Mouse (Mus musculus) thymus, adult 2 months (tissue): ENCODE results near the gene Prr5. TPM values are rescaled to one million over a fixed set of nuclear protein-coding genes. Genes with fewer than 3 reads are reported as not detected.
"Not testable (repeated sequence)": the region's sequence is repeated elsewhere in the genome, so short reads cannot be mapped to it uniquely, and the experiment has no call there.

Source experiments
- DNase-seq: peaks from one replicate; pipeline ENCODE4 v3.0.0; 2021
- H3K27ac ChIP-seq: fragments of 200-500 bp; 2 replicates; pipeline ENCODE4 v1.5.1; 2012; ENCODE audit warnings: low read length, control low read depth; ENCODE audit not compliant: control insufficient read depth, insufficient read depth
- H3K27me3 ChIP-seq: fragments of 200-500 bp; 2 replicates; pipeline ENCODE4 v1.6.1; 2012; ENCODE audit warnings: mild to moderate bottlenecking, low read length, moderate library complexity, mixed read lengths; ENCODE audit not compliant: control insufficient read depth, insufficient read depth
- H3K36me3 ChIP-seq: fragments of 200-500 bp; 2 replicates; pipeline ENCODE4 v1.6.1; 2012; ENCODE audit warnings: mild to moderate bottlenecking, low read length, moderate library complexity; ENCODE audit not compliant: control insufficient read depth, insufficient read depth
- H3K4me1 ChIP-seq: fragments of 200-500 bp; replicated peaks from 2 replicates; pipeline ENCODE4 v1.6.1; 2012; ENCODE audit warnings: low read length; ENCODE audit not compliant: control insufficient read depth, insufficient read depth
- H3K4me3 ChIP-seq: fragments of 200-500 bp; 2 replicates; pipeline ENCODE4 v1.5.1; 2012; ENCODE audit warnings: mild to moderate bottlenecking, low read length, control low read depth, moderate library complexity; ENCODE audit not compliant: control insufficient read depth, insufficient read depth
- CTCF ChIP-seq: fragments of 200-500 bp; IDR thresholded peaks from 2 replicates; pipeline ENCODE4 v1.5.1; 2012; ENCODE audit warnings: mild to moderate bottlenecking, control low read depth, low read length, moderate library complexity, borderline replicate concordance; ENCODE audit not compliant: control insufficient read depth, poor library complexity, insufficient read depth; ENCODE audit errors: extremely low read depth
- POLR2A ChIP-seq: fragments of 200-500 bp; IDR thresholded peaks from 2 replicates; pipeline ENCODE4 v1.6.1; 2012; ENCODE audit warnings: mild to moderate bottlenecking, low read length, control low read depth, moderate library complexity; ENCODE audit not compliant: control insufficient read depth, poor library complexity, insufficient read depth; ENCODE audit errors: extremely low read depth
- WGBS: fragments of 180-500 bp; shearing (Covaris S2); methylation state at CpG from one replicate; pipeline ENCODE4 v1.1.7; 2018; 5-methylcytosine and 5-hydroxymethylcytosine counted together
- polyA plus RNA-seq: library from polyadenylated mRNA; depleted of rRNA; stranded (reverse); fragments of >200 nt; gene quantifications from 2 replicates; pipeline ENCODE4 v1.2.3, GENCODE M21; 2012

Prr5 gene
- polyA plus RNA-seq, 1 experiment = 9.0 TPM

DNA sequence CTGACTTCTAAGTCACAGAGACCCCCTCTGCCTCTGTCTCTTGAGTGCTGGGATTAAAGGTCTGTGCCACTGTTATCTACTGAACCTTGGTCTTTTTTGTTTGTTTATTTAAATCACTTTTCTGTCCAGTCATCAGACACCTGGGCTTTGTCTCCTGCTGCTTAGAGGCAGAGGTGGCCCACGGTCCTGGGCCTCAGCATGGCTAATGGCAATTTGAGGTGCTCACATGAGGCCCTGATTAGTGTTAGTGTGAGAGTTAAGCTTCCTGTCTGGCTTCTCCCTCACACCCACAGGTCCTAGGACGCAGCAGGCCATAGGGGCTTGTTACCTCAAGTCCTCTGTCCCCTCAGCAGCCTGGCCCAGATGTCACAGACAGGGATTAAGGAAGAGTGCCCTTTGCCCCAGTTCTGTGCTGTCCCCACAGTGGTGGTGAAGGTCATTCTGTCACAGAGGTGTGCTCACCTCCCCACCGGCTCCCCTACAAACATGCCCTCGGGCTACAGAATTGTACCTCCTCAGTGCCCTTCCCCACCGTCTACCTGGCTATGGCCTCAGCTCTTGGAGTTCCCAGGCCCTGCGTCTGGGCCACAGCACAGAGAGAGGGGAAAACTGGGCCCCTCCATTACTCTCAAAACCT lies 37.7 kb downstream of the Prr5 start:
- H3K36me3 ChIP-seq = no peaks in the 10 kb centered on the region
- TF ChIP-seq POLR2A (no peak), CTCF (no peak)
- WGBS = 87% methylated on average over 6 of the region's 6 CpGs
- DNase-seq = no peak
- no peaks in the 10 kb centered on the region for H3K4me1 ChIP-seq
- H3K27ac ChIP-seq = no peak overlapping the region
- H3K27me3 ChIP-seq = no peaks in the 10 kb centered on the region
- no peak overlapping the region for H3K4me3 ChIP-seq

- TF ChIP-seq POLR2A = no peak
- TF ChIP-seq CTCF = no peak
- DNase-seq = no peak
- H3K4me3 ChIP-seq = no peak overlapping the region
- no peaks in the 10 kb centered on the region for H3K4me1 ChIP-seq
- H3K27ac ChIP-seq = no peak overlapping the region
- WGBS = 89% methylated on average over 14 of the region's 14 CpGs
- no peaks in the 10 kb centered on the region for H3K36me3 ChIP-seq
- H3K27me3 ChIP-seq = no peaks in the 10 kb centered on the region
These were observed 43.4 kb downstream of the Prr5 start for GRCm38 (mm10) chr15:84712566-84713405.

DNA sequence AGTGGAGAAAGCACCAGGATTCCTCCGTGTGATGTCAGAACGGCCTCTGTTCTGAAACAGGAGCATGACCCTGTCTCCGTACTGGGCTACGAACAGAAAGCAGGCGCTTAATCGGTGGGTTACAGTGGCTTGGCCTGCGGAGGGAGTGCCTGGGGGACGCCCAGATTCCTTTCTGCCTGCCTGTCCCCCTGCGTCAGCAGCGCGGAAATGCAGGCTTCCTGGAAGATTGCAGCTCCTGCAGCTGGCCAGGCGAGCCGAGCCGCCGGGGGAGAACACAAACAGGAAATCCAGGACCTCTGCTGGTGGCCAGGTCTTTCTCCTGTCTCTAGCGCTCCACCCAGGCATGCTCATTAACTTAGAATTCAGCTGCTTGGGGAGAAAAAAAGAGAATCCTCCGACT lies 45.3 kb downstream of the Prr5 start:
- no peak overlapping the region for H3K27ac ChIP-seq
- TF ChIP-seq POLR2A (no peak), CTCF (no peak)
- H3K4me1 ChIP-seq = no peaks in the 10 kb centered on the region
- no peak for DNase-seq
- H3K36me3 ChIP-seq = no peaks in the 10 kb centered on the region
- no peak overlapping the region for H3K4me3 ChIP-seq
- WGBS = 4% methylated on average over 17 of the region's 17 CpGs
- peaks cover 4% of the 10 kb centered on the region; the same call in 1 of the 2 replicates for H3K27me3 ChIP-seq

DNA sequence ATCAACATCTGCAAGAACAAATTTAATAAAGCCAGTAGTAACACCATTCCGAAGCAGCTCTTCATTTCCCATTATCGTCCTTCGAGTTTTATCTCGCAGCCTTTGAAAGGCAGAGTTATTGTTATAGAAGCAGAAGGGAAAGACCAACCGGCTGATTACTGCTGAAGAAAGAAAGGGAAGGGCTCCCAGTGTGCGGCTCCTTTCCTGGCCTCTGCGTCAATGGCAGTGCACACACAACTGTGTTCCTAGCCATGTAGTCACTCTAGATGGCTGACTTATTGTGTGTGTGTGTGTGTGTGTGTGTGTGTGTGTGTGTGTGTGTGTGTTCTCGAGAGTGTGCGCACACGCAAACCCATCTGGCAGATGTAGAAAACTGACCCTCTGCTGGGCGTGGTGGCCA lies 45.7 kb downstream of the Prr5 start:
- 44% methylated on average over 11 of the region's 11 CpGs for WGBS
- no peak for DNase-seq
- H3K36me3 ChIP-seq = no peaks in the 10 kb centered on the region
- no peak overlapping the region for H3K4me3 ChIP-seq
- no peak overlapping the region for H3K27ac ChIP-seq
- TF ChIP-seq POLR2A = no peak
- TF ChIP-seq CTCF = no peak
- H3K27me3 ChIP-seq = peaks cover 4% of the 10 kb centered on the region; the same call in 1 of the 2 replicates
- no peaks in the 10 kb centered on the region for H3K4me1 ChIP-seq

DNA sequence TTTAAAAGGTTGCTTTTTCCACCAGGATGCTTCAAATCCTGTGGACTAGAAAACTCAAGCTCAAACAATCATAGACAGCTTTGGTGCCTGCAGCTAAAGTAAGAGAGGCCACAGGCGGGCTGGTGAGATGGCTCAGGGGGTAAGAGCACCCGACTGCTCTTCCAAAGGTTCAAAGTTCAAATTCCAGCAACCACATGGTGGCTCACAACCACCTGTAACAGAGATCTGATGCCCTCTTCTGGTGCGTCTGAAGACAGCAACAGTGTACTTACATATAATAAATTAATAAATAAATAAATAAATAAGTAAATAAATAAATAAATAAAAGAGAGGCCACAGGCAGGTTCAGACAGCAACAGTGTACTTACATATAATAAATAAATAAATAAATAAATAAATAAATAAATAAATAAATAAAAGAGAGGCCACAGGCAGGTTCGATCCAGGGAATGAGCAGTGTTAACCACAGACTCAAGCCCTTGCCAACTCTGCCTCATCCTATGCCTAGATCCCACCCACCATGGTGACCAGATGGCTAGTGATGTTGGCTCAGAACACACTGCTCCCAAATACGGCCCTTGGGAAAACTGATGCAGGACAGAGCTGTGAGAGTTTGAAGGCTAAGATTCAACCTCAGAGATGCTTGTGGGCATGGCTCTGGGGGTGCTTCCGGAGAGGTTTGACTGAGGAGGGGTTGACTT lies 48.3 kb downstream of the Prr5 start:
- H3K4me1 ChIP-seq, H3K36me3 ChIP-seq: not testable (repeated sequence)
- 74% methylated on average over 6 of the region's 6 CpGs for WGBS

GRCm38 (mm10) chr15:84718785-84719184 lies 49.4 kb downstream of the Prr5 start:
- Histone ChIP-seq H3K27me3 (peaks cover 4% of the 10 kb centered on the region; the same call in 1 of the 2 replicates), H3K4me3 (no peak overlapping the region), H3K36me3 (no peaks in the 10 kb centered on the region), H3K4me1 (no peaks in the 10 kb centered on the region), H3K27ac (no peak overlapping the region)
- no peak for DNase-seq
- no peak for TF ChIP-seq CTCF
- TF ChIP-seq POLR2A = no peak
- WGBS = 73% methylated on average over 3 of the region's 3 CpGs

More for the DNA sequence above, 48.3 kb downstream of the Prr5 start:
- not testable (repeated sequence) for H3K27ac ChIP-seq, H3K27me3 ChIP-seq, DNase-seq, H3K4me3 ChIP-seq
